Mouse (Mus musculus) brown adipose tissue, adult 24 weeks (tissue): Measurements from ENCODE around the gene Ubp1. TPM values are rescaled to one million over a fixed set of nuclear protein-coding genes. Genes with fewer than 3 reads are reported as not detected.

Source experiments
- H3K27ac ChIP-seq: fragments of 200-500 bp; replicated peaks from 2 replicates; pipeline ENCODE4 v1.5.1; 2012; ENCODE audit warnings: low read depth, mild to moderate bottlenecking, low read length
- H3K4me1 ChIP-seq: fragments of 200-500 bp; 2 replicates; pipeline ENCODE4 v1.6.1; 2012; ENCODE audit warnings: low read length, mixed read lengths; ENCODE audit not compliant: control insufficient read depth, insufficient read depth, insufficient read length
- H3K4me3 ChIP-seq: fragments of 200-500 bp; 2 replicates; pipeline ENCODE4 v1.5.1; 2012; ENCODE audit warnings: low read depth, mild to moderate bottlenecking, low read length, moderate library complexity; ENCODE audit not compliant: insufficient read depth
- polyA plus RNA-seq: library from polyadenylated mRNA; stranded (reverse); fragments of >200 nt; gene quantifications from 2 replicates; pipeline ENCODE4 v1.2.4, GENCODE M21; 2012; ENCODE audit not compliant: missing spikeins, insufficient read depth, insufficient read length

The Ubp1 gene
- polyA plus RNA-seq, 1 experiment: 27.8 TPM

DNA sequence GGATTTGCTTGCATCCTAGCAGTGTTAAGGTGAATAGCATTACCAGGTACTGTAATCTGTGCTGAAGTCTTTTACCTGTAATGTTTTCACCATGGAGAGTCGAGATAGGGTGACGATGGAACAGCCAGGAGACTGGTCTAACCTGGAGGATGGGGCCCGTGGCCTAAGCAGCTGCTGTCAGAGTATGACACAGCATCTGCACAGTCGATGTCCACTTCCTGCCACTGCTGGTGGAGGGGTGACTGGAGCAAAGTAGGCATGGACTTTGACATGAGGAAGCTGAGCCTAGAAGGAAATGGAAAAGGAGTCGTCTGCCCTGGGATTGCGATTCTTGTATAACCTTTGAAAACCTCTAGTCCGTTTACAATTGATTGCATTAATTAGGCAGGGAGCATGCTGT, 47.9 kb downstream of the Ubp1 start:
- H3K4me1 ChIP-seq: no peaks in the 10 kb centered on the region
- H3K27ac ChIP-seq: no peak overlapping the region
- H3K4me3 ChIP-seq: no peak overlapping the region

DNA sequence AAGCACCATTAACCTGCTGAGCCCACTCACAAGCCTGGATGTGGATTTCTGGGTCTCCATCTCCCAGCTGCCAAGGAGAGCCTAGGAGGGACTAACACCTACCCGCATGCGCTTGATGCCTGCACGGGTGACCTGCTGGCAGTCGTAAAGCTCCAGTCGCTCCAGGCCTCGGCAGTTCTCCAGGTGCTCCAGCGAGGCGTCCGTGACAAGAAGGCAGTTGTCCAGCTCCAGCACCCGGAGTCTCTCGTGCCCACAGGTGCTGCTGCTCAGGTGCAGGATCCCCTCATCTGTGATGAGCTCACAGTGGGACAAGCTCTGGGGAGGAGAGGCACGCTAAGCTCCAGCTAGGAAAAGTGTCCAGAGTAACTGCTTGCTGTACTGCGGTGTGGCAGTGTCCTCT, 48.6 kb downstream of the Ubp1 start:
- Histone ChIP-seq H3K4me1 (no peaks in the 10 kb centered on the region), H3K27ac (no peak overlapping the region), H3K4me3 (no peak overlapping the region)

DNA sequence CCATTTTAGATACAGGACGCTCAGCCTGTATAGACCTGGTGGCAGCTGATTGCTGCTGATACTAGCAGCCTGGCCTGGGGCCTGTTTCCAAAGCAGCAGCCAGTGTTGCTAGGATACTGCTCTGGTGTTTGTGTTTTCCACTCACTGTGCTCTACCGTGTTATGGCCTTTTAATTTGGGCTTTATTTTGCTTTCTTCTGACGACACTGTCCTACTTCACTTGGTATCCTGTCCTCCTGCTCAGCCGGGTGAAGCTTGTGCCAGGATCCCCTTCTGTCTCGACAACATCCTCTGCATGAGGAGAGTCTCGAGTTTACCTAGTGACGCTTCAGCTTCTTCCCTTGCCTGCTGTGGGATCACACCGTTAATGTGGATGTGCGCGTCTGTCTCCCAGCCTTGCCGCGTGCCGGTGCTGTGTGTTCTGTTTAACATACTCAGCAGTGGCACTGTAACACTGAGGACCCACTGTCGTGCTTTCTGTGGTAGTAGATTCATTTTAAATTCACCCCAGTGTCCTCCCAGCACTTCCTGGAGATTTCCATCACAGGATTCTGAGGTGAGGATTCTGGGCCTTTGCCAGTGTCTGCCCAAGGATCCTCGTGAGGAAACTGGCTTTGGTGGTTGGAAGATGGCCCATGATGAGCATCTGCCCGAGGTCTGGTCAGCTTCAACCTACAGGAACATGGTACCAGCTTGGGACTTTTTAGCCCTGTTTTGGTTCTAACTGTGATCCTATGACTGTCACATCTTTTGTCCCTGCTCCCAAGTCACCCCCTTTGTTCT, 50.6 kb downstream of the Ubp1 start:
- Histone ChIP-seq H3K4me3 (no peak overlapping the region), H3K4me1 (no peaks in the 10 kb centered on the region), H3K27ac (no peak overlapping the region)

DNA sequence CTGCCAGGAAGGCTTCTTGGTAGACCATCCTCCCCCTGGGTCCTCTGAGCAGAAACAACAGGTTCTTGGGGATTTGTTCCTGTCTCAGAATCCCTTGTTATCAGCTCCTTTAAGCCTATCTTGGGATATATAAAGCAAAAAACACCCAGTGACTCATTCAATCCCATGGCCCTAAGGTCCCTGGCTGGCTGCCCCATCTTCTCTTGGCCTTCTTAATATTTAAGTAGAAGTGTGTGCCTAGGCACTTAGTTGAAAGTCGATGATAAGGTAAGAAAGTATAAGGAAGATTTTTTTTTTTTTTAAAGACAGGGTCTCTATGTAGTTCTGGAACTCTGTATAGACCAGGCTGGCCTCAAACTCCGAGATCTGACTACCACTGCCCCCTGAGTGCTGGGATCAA, 51.7 kb downstream of the Ubp1 start:
- Histone ChIP-seq H3K27ac (no peak overlapping the region), H3K4me1 (no peaks in the 10 kb centered on the region), H3K4me3 (no peak overlapping the region)

DNA sequence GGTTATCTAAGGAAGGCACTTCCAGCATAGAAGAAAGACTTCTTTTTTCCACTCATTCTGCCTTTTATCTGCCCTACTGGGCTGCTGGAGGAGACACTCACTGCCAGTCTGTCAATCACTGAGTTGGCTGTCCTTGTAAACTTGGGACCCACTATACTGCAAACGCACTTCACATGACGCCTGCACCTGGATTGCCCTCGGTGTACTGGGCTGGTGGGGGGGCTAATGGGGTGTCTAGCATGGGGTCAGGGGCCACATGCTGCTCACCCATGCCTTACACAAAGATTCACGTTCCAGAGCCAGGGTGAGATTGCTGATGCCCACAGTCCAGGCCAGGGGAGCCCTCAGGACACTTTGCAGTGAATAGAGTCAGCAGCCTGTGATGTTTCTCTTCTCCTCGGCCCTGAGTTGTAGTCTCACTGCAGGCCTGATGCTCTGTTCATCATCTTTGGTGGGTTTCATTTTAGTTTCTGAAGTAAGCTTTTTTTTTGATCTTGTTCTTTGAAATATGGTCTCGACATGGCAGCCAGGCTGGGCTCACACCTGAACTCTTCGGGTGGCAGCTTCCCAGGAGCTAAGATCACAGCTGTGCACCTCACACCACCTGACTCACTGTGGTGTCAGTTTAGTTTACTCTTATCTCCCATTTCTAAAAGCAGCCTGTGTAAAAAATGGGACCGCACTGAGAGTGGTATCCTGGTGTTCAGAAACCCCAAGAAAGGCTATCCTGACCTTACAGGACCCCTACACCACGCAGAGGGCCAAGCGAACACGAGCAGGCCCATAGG, 52.3 kb downstream of the Ubp1 start:
- H3K4me3 ChIP-seq: no peak overlapping the region
- no peaks in the 10 kb centered on the region for H3K4me1 ChIP-seq
- H3K27ac ChIP-seq: no peak overlapping the region

DNA sequence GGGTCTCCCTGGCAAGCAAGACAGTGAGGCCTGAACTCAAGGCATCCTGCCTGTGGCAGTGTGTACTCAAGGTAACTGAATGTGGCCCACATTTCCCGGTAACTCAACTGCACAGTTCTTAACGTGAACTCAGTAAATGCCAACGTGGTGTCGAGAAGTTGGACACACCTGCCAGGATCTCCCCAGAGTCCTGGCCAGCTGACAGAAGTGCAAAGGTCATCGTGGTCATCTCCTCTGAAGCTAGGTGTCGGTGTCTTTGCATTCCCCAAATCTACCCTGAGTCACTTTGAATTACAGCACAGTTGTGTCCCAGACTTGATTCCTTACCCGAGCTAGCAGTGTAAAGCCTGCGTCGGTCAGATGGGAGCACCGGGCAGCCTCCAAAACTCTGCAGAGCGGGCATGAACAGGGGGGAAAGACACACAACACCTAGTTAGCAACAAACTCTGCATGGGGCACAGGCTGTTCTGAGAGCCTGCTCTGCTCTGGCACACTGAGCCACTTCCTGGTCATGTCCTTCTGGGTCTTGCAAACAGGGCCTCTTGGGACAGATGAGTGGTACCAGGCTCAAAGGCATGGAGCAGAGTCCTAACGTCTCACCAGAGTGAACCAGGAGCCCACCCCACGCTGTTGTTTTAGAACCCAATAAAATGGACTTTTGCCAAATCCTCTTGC, 54.3 kb downstream of the Ubp1 start:
- Histone ChIP-seq H3K4me3 (no peak overlapping the region), H3K4me1 (no peaks in the 10 kb centered on the region), H3K27ac (no peak overlapping the region)

DNA sequence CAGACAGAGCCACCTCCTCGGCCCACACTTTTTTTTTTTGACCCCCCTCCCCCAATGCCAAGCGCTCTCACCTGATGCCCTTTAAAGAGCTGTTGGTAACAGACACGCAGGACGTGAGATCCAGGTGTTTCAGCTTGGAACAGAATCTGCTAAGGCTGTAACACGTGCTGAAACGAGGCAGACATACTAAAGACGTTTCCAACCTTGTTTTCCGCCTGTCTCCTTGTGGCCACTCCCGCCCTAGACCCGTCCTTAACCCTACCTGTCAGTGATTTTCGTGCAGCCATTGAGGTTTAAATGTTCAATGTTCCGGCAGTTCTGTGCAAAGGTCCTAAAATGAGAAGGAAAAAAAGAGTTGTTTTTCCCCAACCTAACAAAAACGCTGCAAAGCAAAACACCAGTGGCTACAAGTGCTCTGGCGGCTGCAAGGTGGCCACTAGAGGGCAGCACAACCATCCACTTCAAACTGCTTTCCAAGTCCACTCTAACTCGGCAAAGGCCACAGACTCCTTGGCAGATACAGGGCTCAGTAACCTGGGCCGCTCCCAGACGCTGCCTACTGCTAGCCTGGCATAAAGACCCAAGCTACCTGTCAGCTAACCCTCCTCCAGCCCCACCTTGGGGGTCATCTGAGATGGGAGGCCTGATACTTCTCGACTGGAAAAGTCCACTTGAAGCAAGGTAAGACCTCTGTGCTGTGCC, 60.0 kb downstream of the Ubp1 start:
- Histone ChIP-seq H3K4me3 (no peak overlapping the region), H3K4me1 (no peaks in the 10 kb centered on the region), H3K27ac (no peak overlapping the region)

DNA sequence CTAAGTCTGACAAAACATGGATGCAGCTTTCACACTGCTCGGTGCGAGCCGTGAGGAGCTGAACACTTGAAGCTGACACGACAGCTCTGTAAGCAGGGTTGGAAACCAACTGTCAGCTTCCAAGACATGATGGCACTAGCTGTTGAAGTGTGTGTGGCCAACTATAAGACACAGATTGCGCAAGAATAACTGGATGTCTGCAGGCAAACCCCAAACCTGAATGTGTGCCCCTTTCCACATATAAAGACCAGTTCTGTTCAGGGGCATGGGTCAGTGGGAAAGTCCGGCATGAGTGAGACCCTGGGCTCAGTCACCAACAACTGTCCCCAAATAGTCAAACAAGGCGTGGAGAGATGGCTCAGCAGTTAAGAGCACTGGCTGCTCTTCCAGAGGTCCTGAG, 62.1 kb downstream of the Ubp1 start:
- Histone ChIP-seq H3K4me1 (no peaks in the 10 kb centered on the region), H3K4me3 (no peak overlapping the region), H3K27ac (no peak overlapping the region)

DNA sequence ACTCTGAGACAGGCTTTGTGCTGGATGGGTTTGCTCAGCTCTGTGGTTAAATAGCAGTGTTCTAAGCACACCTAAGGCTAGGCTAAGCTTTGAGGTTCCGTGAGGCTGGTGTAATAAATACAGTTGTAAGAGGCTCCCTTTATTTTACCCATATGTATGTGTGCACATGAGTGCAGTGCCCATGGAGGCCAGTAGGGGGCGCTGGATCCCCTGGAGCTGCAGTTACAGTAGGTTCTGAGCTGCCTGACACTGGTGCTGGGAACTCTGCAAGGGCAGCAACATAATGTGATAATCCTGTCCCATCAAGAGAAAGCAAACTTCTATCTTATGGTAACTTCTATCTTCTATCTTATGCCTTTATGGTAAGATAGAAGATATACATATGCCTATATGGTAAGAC, 67.6 kb downstream of the Ubp1 start:
- Histone ChIP-seq H3K27ac (no peak overlapping the region), H3K4me3 (no peak overlapping the region), H3K4me1 (no peaks in the 10 kb centered on the region)

DNA sequence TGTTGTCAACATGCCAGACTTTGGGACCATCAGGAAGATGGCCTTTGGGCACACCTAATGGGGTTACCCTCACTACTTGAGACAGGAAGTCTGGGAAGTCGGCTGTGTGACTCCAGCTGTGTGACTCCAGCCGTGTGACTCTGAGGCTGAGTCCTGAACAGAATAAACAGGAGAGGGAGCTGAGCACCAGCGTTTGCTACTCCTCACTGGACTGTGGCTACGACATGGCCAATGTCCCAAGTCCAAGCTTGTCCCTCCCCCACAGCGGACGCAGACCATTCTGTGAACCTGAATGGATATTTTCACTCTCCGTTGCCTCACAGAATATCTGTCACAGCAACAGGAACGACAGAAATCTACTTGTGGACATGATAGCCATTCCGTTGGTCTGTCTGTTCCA, 76.1 kb downstream of the Ubp1 start:
- no peak overlapping the region for H3K4me3 ChIP-seq
- no peak overlapping the region for H3K27ac ChIP-seq
- H3K4me1 ChIP-seq: no peaks in the 10 kb centered on the region

DNA sequence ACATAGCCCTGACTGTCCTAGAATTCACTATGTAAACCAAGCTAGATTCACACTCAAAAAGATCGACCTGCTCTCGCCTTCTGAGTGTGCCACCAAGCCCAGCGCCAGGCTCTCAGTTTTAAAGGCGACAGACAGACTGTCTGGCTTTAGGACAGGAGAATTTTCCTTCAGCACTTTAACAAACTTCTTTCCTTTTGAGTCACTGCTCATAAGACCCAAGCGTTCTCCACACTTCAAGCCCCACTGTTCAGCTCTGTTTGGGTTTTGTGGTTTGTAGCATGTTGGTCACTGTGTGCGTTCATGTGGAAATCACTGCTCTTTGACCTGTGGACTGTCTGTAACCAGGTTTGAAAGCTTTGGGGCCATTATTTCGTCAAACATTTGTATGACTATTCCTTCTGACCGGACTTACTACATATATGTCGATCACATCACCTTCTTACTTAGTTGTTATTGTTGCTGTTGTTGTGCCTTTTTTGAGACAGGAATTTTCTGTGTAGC, 77.2 kb downstream of the Ubp1 start:
- no peak overlapping the region for H3K27ac ChIP-seq
- no peaks in the 10 kb centered on the region for H3K4me1 ChIP-seq
- no peak overlapping the region for H3K4me3 ChIP-seq

DNA sequence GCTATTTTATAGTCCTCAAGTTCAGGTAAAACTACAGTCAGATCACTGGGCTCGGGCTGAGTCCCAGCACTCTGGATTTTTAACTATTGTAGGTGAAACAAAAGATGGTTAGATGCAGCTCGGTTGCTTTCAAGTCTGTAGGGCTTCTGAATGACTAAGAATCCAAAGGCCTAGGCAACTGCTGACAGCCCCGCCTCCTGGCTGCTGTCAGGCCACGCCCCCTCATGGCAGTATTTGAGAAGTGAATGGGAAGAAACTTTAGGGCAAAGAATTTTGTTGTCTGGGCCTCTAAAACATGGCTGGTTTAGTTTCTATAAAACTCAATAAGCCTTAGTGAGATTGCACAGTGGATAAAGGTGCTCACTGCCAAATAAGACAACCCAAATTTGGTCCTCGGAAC, 78.8 kb downstream of the Ubp1 start:
- Histone ChIP-seq H3K4me3 (no peak overlapping the region), H3K4me1 (no peaks in the 10 kb centered on the region), H3K27ac (no peak overlapping the region)

DNA sequence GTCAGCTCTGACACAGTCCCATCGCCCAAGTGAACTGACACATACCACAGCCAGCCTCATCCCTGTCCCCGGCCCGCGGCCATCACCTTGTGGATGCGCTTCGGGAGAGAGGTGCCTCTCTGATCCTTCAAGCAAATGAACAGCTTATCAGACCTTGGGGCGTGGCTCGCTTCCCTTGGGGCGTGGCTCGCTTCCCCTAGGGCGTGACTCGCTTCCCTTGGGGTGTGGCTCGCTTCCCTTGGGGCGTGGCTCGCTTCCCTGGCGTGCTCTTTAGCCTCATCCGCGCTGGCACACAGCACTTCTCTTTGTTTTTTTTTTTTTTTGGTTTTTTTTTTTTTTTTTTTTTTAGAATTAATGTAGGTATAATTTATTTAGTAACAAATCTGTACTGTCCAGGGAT, 80.5 kb downstream of the Ubp1 start:
- H3K4me1 ChIP-seq: no peaks in the 10 kb centered on the region
- H3K27ac ChIP-seq: no peak overlapping the region
- no peak overlapping the region for H3K4me3 ChIP-seq

DNA sequence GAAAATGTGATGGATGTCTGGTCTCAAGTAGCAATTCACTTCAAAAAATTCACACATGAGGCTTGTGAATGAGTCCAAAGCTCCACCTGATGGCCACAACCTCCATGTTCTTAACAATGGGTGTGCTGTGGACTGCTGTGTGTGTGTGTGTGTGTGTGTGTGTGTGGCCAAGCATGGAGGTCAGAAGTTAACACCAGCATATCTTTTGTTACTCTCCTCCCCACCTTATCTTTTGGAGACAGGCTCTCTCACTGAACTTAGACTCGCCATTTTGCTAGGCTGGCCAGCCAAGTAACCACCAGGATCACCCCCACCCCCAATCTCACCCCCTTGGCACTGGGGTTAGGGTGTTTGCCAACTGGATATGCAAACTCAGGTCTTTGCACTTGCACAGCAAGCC, 83.3 kb downstream of the Ubp1 start:
- H3K27ac ChIP-seq: no peak overlapping the region

DNA sequence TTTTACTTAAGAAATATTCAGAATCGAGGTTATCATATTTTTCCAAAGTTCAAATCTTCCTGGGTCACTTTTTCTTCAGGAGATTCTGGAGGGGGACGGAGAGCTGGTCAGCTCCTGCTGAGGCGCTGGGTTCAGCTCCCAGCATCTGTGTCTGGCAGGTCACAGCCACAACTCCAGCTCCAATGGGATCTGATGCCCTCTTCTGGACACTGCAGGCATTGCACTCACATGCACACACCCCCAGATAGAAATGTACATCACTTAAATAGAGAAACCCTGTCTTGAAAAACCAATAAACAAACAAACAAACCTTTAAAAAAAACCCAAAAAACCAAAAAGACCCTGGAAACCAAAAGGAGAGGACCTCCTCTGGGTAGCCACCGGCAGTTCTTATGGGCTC, 85.0 kb downstream of the Ubp1 start:
- Histone ChIP-seq H3K27ac (no peak overlapping the region), H3K4me3 (no peak overlapping the region), H3K4me1 (no peaks in the 10 kb centered on the region)

More for the DNA sequence above, 83.3 kb downstream of the Ubp1 start:
- no peaks in the 10 kb centered on the region for H3K4me1 ChIP-seq
- no peak overlapping the region for H3K4me3 ChIP-seq
